Mouse (Mus musculus): ENCODE results near the gene Rtn4r. TPM values are rescaled to one million over a fixed set of nuclear protein-coding genes. Genes with fewer than 3 reads are reported as not detected.

The Rtn4r gene
- polyA plus RNA-seq, 1 experiment from 2014 or later, result 1.0 TPM

DNA sequence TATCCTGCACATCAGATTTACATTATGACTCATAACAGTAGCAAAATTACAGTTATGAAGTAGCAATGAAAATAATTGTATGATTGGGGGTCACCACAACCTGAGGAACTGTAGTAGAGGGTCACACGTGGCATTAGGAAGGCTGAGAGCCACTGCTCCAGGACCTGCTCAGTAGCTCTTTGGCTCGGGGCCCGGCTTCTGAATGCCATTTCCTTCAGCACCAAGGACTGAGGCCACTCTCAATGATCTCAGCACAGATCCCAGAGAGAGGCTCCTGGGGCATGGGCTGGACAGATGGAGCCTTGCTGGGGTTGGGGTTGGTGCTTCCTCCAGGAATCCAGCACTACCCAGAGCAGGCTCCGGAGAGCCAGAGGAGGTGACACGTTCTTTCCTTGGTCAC, 40.3 kb upstream of the Rtn4r start:
- 82% methylated on average over 5 of the region's 5 CpGs for WGBS
- H3K9me3 ChIP-seq (replicated peaks; ENCODE audit: control insufficient read depth, low read length), result no peaks in the 10 kb centered on the region
- H3K36me3 ChIP-seq (ENCODE audit: control insufficient read depth, insufficient read depth, low read length), result no peaks in the 10 kb centered on the region
- H3K9ac ChIP-seq (ENCODE audit: low read length), result no peak overlapping the region
- H3K27me3 ChIP-seq (ENCODE audit: control insufficient read depth, insufficient read depth, low read length), result no peaks in the 10 kb centered on the region
- peaks cover 9% of the 10 kb centered on the region; the same call in 1 of the 2 replicates for H3K4me1 ChIP-seq (ENCODE audit: control insufficient read depth, insufficient read depth, low read length)
- no peak overlapping the region for H3K4me3 ChIP-seq (replicated peaks; ENCODE audit: low read length)
- no peak overlapping the region for H3K27ac ChIP-seq (ENCODE audit: low read length)
- ATAC-seq (ENCODE audit: insufficient read depth, low FRiP score), result no peak
- no peak overlapping the region for H3K4me2 ChIP-seq (ENCODE audit: low read depth, low read length)

DNA sequence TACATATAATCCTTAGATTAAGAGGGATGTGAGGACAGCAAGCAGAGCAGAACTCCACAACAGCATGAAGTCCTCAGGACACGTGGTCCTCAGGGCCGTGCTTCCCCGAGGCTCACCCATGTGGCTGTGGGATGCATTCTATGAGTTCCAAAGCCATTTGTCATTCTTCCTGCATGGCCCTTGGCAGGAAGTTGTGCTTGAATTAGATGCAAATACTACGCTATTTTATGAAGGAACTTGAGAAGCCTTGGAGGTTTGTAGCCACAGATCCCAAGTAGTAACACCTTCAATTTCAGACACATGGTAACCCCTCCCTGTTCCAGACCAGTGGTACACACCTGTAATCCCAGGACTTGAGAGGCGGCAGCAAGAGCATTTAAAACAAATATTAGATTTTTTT, 31.1 kb upstream of the Rtn4r start:
- Histone ChIP-seq H3K27ac (ENCODE audit: low read length) (no peak overlapping the region), H3K4me2 (ENCODE audit: low read depth, low read length) (no peak overlapping the region), H3K4me1 (ENCODE audit: control insufficient read depth, insufficient read depth, low read length) (no peaks in the 10 kb centered on the region), H3K36me3 (ENCODE audit: control insufficient read depth, insufficient read depth, low read length) (no peaks in the 10 kb centered on the region), H3K9me3 (replicated peaks; ENCODE audit: control insufficient read depth, low read length) (no peaks in the 10 kb centered on the region), H3K9ac (ENCODE audit: low read length) (no peak overlapping the region), H3K27me3 (ENCODE audit: control insufficient read depth, insufficient read depth, low read length) (no peaks in the 10 kb centered on the region), H3K4me3 (replicated peaks; ENCODE audit: low read length) (no peak overlapping the region)
- WGBS, result 42% methylated on average over 5 of the region's 5 CpGs
- peak; percentile 50; the same call in 1 of the 2 replicates for ATAC-seq (ENCODE audit: insufficient read depth, low FRiP score)

DNA sequence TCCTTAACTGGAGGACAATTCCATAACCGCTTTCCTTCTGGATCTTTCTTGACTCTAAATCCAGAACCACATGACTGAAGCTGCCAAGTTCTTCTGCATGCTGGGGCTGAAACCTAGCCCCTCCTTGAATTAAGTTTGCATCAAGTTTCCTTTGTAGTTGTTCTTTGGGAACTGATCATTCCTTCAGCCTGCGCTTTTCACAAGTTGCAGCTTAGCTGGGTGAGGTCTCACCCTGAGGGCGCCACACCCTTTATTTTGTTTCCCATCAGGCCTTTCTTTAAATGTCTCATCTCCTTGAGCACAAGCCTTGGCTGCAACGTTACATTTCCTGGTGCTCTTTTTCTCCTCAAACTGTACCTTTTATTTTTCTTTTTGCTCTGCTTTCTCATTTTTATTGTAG, 24.6 kb upstream of the Rtn4r start:
- Histone ChIP-seq H3K27ac (ENCODE audit: low read length) (no peak overlapping the region), H3K4me1 (ENCODE audit: control insufficient read depth, insufficient read depth, low read length) (no peaks in the 10 kb centered on the region), H3K4me2 (ENCODE audit: low read depth, low read length) (no peak overlapping the region), H3K36me3 (ENCODE audit: control insufficient read depth, insufficient read depth, low read length) (no peaks in the 10 kb centered on the region), H3K4me3 (replicated peaks; ENCODE audit: low read length) (no peak overlapping the region), H3K27me3 (ENCODE audit: control insufficient read depth, insufficient read depth, low read length) (no peaks in the 10 kb centered on the region), H3K9ac (ENCODE audit: low read length) (no peak overlapping the region), H3K9me3 (replicated peaks; ENCODE audit: control insufficient read depth, low read length) (no peaks in the 10 kb centered on the region)
- ATAC-seq (ENCODE audit: insufficient read depth, low FRiP score), result no peak
- WGBS, result 66% methylated on average over 4 of the region's 4 CpGs

DNA sequence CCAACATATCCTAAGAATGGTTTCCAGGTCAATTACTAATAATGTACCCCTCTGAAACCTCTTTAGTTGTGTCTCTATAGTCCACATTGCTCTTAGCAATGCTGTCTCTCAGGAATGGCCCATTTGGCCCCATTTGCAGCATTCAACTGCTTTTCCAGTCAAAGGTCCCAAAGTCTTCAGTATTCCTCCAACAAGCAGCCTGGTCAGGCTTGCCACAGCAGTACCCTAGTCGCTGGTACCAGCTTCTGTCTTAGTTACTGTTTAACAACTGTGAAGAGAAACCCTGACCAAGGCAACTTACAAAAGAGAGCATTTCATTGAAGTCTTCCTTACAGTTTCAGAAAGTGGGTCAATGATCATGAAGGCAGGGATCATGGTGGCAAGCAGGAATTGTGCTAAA, 24.1 kb upstream of the Rtn4r start:
- Histone ChIP-seq H3K27me3 (ENCODE audit: control insufficient read depth, insufficient read depth, low read length) (no peaks in the 10 kb centered on the region), H3K4me1 (ENCODE audit: control insufficient read depth, insufficient read depth, low read length) (no peaks in the 10 kb centered on the region), H3K27ac (ENCODE audit: low read length) (no peak overlapping the region), H3K9ac (ENCODE audit: low read length) (no peak overlapping the region), H3K36me3 (ENCODE audit: control insufficient read depth, insufficient read depth, low read length) (no peaks in the 10 kb centered on the region), H3K4me2 (ENCODE audit: low read depth, low read length) (no peak overlapping the region), H3K9me3 (replicated peaks; ENCODE audit: control insufficient read depth, low read length) (no peaks in the 10 kb centered on the region), H3K4me3 (replicated peaks; ENCODE audit: low read length) (no peak overlapping the region)
- 51% methylated on average over 1 of the region's 1 CpGs for WGBS
- no peak for ATAC-seq (ENCODE audit: insufficient read depth, low FRiP score)

DNA sequence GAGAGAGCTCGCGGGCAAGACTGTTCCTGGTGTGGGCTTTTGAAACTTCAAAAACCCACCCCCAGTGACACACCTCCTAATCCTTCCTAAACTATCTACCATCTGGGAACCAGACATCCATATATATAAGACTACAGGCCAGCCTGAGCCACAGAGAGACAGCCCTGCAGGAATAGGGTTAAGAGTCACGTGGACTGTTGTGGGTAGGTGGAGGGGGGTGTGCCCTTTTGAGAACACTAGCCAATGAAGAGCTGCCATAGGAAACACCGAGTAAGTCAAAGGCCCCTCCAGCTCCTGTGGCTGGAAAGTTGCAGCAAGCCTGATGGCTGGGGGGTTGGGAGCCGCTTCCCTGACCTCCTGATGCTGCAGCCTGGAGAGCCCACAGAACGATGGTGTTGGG, 23.6 kb upstream of the Rtn4r start:
- Histone ChIP-seq H3K4me3 (replicated peaks; ENCODE audit: low read length) (no peak overlapping the region), H3K4me2 (ENCODE audit: low read depth, low read length) (no peak overlapping the region), H3K9ac (ENCODE audit: low read length) (no peak overlapping the region), H3K36me3 (ENCODE audit: control insufficient read depth, insufficient read depth, low read length) (no peaks in the 10 kb centered on the region), H3K27me3 (ENCODE audit: control insufficient read depth, insufficient read depth, low read length) (no peaks in the 10 kb centered on the region), H3K4me1 (ENCODE audit: control insufficient read depth, insufficient read depth, low read length) (no peaks in the 10 kb centered on the region), H3K27ac (ENCODE audit: low read length) (no peak overlapping the region), H3K9me3 (replicated peaks; ENCODE audit: control insufficient read depth, low read length) (no peaks in the 10 kb centered on the region)
- ATAC-seq (ENCODE audit: insufficient read depth, low FRiP score), result no peak
- WGBS, result 35% methylated on average over 6 of the region's 6 CpGs

DNA sequence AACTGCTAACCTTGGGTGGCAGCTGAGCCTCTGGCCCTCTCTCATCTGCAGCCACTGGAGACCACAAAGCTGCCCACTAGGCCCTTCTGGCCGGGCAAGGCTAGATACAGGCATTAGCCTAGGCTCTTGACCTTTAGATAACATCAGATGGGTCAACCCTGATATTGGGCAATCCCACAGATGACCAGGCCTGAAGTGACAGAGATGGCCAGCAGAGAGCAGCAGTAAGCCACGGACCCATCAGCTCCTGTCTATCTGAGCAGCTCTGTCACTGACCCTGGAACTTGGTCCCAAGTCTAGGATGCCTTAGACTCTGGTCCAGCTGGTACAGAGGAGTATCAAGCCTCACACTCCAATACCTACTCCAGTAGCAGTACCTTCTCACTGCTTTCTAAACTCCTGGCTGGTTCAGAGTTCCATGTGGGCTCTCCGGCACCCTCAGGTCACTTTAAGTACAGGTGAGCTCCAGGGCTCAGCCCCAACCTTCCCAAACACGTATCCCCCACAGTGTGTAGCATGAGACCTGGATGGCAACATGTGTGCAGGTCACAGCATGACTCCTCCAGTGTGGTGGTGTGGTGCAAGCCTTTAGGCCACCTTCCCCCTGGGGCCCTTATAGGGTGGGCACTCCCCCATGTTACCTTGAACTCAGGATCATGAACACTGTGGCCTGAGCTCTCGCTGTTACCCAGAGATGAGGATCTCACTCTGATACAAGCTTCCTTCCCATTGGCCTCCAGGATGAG, 19.0 kb upstream of the Rtn4r start:
- Histone ChIP-seq H3K27ac (ENCODE audit: low read length) (no peak overlapping the region), H3K9me3 (replicated peaks; ENCODE audit: control insufficient read depth, low read length) (no peaks in the 10 kb centered on the region; the same call in 1 of the 2 replicates), H3K4me1 (ENCODE audit: control insufficient read depth, insufficient read depth, low read length) (no peaks in the 10 kb centered on the region), H3K27me3 (ENCODE audit: control insufficient read depth, insufficient read depth, low read length) (no peaks in the 10 kb centered on the region), H3K36me3 (ENCODE audit: control insufficient read depth, insufficient read depth, low read length) (no peaks in the 10 kb centered on the region), H3K9ac (ENCODE audit: low read length) (no peak overlapping the region), H3K4me3 (replicated peaks; ENCODE audit: low read length) (no peak overlapping the region), H3K4me2 (ENCODE audit: low read depth, low read length) (no peak overlapping the region)
- ATAC-seq (ENCODE audit: insufficient read depth, low FRiP score), result peak; percentile 68; the same call in 1 of the 2 replicates
- 53% methylated on average over 5 of the region's 5 CpGs for WGBS

DNA sequence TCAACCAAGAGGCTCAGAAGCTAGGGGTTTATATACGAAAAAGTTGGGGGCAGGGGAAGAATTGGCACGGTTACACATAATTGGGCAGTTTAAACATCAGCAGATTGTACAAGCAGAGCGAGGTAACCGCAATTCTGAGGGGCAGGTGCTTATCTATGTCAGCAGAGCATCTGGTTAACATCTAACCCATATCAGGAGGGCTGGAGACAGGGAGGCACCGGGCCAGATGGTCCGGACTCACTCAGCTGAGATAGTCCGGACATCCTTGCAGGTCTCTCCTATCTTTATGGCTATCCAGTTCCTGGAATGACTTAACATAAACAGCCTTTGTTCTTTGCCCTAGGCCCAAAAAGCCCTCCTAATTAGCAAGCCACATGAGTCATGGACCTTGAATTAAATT, 16.4 kb upstream of the Rtn4r start:
- Histone ChIP-seq H3K9me3 (replicated peaks; ENCODE audit: control insufficient read depth, low read length) (no peaks in the 10 kb centered on the region; the same call in 1 of the 2 replicates), H3K36me3 (ENCODE audit: control insufficient read depth, insufficient read depth, low read length) (no peaks in the 10 kb centered on the region), H3K4me2 (ENCODE audit: low read depth, low read length) (no peak overlapping the region), H3K9ac (ENCODE audit: low read length) (no peak overlapping the region), H3K4me1 (ENCODE audit: control insufficient read depth, insufficient read depth, low read length) (no peaks in the 10 kb centered on the region), H3K27me3 (ENCODE audit: control insufficient read depth, insufficient read depth, low read length) (no peaks in the 10 kb centered on the region), H3K27ac (ENCODE audit: low read length) (no peak overlapping the region), H3K4me3 (replicated peaks; ENCODE audit: low read length) (no peak overlapping the region)
- ATAC-seq (ENCODE audit: insufficient read depth, low FRiP score), result no peak
- 87% methylated on average over 7 of the region's 7 CpGs for WGBS

DNA sequence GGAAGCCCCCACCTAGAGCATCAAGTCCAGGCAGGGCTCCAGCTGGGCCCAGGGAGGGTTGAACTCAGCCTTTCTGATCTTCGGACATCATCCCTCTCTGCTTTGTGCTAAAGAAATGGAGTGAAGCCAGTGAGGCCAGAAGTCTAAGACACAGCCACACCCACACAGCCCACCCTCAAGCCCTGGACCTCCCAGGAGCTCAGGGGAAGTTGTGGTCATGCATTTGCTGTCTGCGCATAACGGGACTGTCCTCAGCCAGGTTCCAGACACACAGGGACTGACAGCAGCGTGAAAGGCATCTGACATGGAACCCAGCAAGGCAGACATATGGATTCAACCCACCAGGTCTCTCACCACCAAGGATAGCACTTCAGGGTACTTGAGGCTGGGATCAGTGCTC, 11.0 kb upstream of the Rtn4r start:
- H3K9ac ChIP-seq (ENCODE audit: low read length), result no peak overlapping the region
- no peak overlapping the region for H3K4me2 ChIP-seq (ENCODE audit: low read depth, low read length)
- H3K36me3 ChIP-seq (ENCODE audit: control insufficient read depth, insufficient read depth, low read length), result no peaks in the 10 kb centered on the region
- no peaks in the 10 kb centered on the region for H3K9me3 ChIP-seq (replicated peaks; ENCODE audit: control insufficient read depth, low read length)
- no peak for ATAC-seq (ENCODE audit: insufficient read depth, low FRiP score)
- no peak overlapping the region for H3K4me3 ChIP-seq (replicated peaks; ENCODE audit: low read length)
- WGBS, result 65% methylated on average over 4 of the region's 4 CpGs
- no peaks in the 10 kb centered on the region for H3K27me3 ChIP-seq (ENCODE audit: control insufficient read depth, insufficient read depth, low read length)
- H3K27ac ChIP-seq (ENCODE audit: low read length), result no peak overlapping the region
- no peaks in the 10 kb centered on the region for H3K4me1 ChIP-seq (ENCODE audit: control insufficient read depth, insufficient read depth, low read length)

DNA sequence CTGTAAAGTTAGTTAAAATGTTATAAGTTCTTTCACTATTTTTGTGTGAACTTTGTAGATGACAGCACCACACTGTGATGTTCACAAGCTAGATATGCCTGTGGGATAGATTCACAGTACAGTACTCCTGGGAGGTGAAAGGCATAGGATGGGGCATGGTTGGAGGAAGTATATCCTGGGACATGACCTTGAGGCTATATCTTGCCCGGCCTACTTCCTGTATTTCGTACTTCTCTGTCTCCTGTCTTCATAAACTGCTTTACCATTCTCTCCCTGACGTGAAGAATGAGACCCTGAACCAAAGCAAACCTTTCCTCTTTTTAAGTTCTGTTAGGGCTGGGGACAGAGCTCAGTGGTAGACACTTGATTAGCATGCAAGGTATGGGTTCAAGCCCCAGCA, 9.2 kb upstream of the Rtn4r start:
- H3K36me3 ChIP-seq (ENCODE audit: control insufficient read depth, insufficient read depth, low read length), result no peaks in the 10 kb centered on the region
- H3K9ac ChIP-seq (ENCODE audit: low read length), result no peak overlapping the region

More for the DNA sequence above, 9.2 kb upstream of the Rtn4r start:
- H3K4me1 ChIP-seq (ENCODE audit: control insufficient read depth, insufficient read depth, low read length), result no peaks in the 10 kb centered on the region
- no peak overlapping the region for H3K4me3 ChIP-seq (replicated peaks; ENCODE audit: low read length)
- no peak for ATAC-seq (ENCODE audit: insufficient read depth, low FRiP score)
- 74% methylated on average over 3 of the region's 3 CpGs for WGBS
- H3K27ac ChIP-seq (ENCODE audit: low read length), result no peak overlapping the region
- H3K4me2 ChIP-seq (ENCODE audit: low read depth, low read length), result no peak overlapping the region
- H3K9me3 ChIP-seq (replicated peaks; ENCODE audit: control insufficient read depth, low read length), result no peaks in the 10 kb centered on the region
- H3K27me3 ChIP-seq (ENCODE audit: control insufficient read depth, insufficient read depth, low read length), result no peaks in the 10 kb centered on the region

All from stomach, embryonic 16.5 days (tissue).